Mouse (Mus musculus) hindbrain, embryonic 14.5 days (tissue): Measurements from ENCODE around the gene Paqr9. TPM values are rescaled to one million over a fixed set of nuclear protein-coding genes. Genes with fewer than 3 reads are reported as not detected.

ENCODE experiments used
- ATAC-seq: fragments of 200-750 bp; cut with Nextera tagmentation; 2 replicates; pipeline ENCODE4 v1.8.0; 2017; ENCODE audit warnings: moderate number of reproducible peaks, mild to moderate bottlenecking, moderate TSS enrichment, moderate library complexity; ENCODE audit not compliant: low FRiP score
- DNase-seq: peaks from one replicate; pipeline ENCODE4 v3.0.0-alpha.2; 2015; ENCODE audit warnings: low spot score
- H3K27ac ChIP-seq: fragments of 300-500 bp; sonication (generic); 2 replicates; pipeline ENCODE4 v1.5.1; 2014; ENCODE audit warnings: mild to moderate bottlenecking, moderate library complexity
- H3K27me3 ChIP-seq: fragments of 300-500 bp; sonication (generic); 2 replicates; pipeline ENCODE4 v1.6.1; 2014; ENCODE audit warnings: mild to moderate bottlenecking, low read length, mixed read lengths; ENCODE audit not compliant: control insufficient read depth, insufficient read depth
- H3K36me3 ChIP-seq: fragments of 300-500 bp; sonication (generic); replicated peaks from 2 replicates; pipeline ENCODE4 v1.6.1; 2014; ENCODE audit not compliant: control insufficient read depth, insufficient read depth
- H3K4me1 ChIP-seq: fragments of 300-500 bp; sonication (generic); replicated peaks from 2 replicates; pipeline ENCODE4 v1.6.1; 2014; ENCODE audit warnings: antibody characterized with exemption, low read length, mixed read lengths; ENCODE audit not compliant: control insufficient read depth, insufficient read depth
- H3K4me2 ChIP-seq: fragments of 300-500 bp; sonication (generic); replicated peaks from 2 replicates; pipeline ENCODE4 v1.6.1; 2014; ENCODE audit warnings: mild to moderate bottlenecking, moderate library complexity
- H3K4me3 ChIP-seq: fragments of 300-500 bp; sonication (generic); replicated peaks from 2 replicates; pipeline ENCODE4 v1.5.1; 2014; ENCODE audit warnings: mild to moderate bottlenecking, low read length
- H3K9ac ChIP-seq: fragments of 300-500 bp; sonication (generic); 2 replicates; pipeline ENCODE4 v1.6.1; 2014
- H3K9me3 ChIP-seq: fragments of 300-500 bp; sonication (generic); 2 replicates; pipeline ENCODE4 v1.6.1; 2016; ENCODE audit warnings: low read length; ENCODE audit not compliant: control insufficient read depth
- WGBS: fragments of 180-500 bp; shearing (Covaris S2); extraction: QIAGEN DNeasy Blood & Tissue Kit; methylation state at CpG from one replicate; pipeline ENCODE4 v1.1.7; 2014; 5-methylcytosine and 5-hydroxymethylcytosine counted together
- polyA plus RNA-seq: library from polyadenylated mRNA; unstranded; fragments of >200 nt; fragmentation: Nextera tagmentation; extraction: Ambion mirVana; gene quantifications from 2 replicates; pipeline ENCODE4 v1.2.1, GENCODE M21; 2014

The Paqr9 gene
- polyA plus RNA-seq, 1 experiment from 2014 or later, result 8.7 TPM

- ATAC-seq (no peak), DNase-seq (no peak)
- H3K9me3 ChIP-seq, result no peaks in the 10 kb centered on the region
- no peaks in the 10 kb centered on the region for H3K36me3 ChIP-seq
- no peaks in the 10 kb centered on the region for H3K4me1 ChIP-seq
- H3K27me3 ChIP-seq, result no peaks in the 10 kb centered on the region
- no peak overlapping the region for H3K27ac ChIP-seq
- H3K4me3 ChIP-seq, result no peak overlapping the region
- H3K9ac ChIP-seq, result no peak overlapping the region
- 59% methylated on average over 10 of the region's 10 CpGs for WGBS
- no peak overlapping the region for H3K4me2 ChIP-seq
Measured at GRCm38 (mm10) chr9:95521566-95521965, 37.9 kb upstream of the Paqr9 start.

DNA sequence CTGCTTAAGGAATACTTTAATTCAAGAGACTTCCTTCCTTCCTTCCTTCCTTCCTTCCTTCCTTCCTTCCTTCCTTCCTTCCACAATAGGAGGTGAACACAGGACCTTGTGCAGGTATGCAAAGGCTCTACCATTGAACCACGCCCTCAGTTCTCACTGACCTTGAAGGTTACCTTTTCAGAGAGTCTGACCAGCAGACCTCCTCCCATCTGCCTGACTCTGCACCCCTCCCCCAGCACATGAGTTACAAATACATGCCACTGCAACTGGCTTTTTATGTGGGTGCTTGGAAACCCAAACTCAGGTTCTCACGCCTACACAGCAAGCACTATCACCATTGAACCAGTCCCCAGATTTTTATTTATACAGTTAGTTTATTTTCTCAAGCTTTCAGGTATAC lies 36.9 kb upstream of the Paqr9 start:
- H3K27ac ChIP-seq, result no peak overlapping the region

GRCm38 (mm10) chr9:95525376-95525775 lies 34.1 kb upstream of the Paqr9 start:
- ATAC-seq (no peak), DNase-seq (no peak)
- Histone ChIP-seq H3K4me1 (no peaks in the 10 kb centered on the region), H3K27me3 (no peaks in the 10 kb centered on the region), H3K36me3 (no peaks in the 10 kb centered on the region), H3K27ac (no peak overlapping the region), H3K9me3 (no peaks in the 10 kb centered on the region), H3K9ac (no peak overlapping the region), H3K4me3 (no peak overlapping the region), H3K4me2 (no peak overlapping the region)
- 80% methylated on average over 6 of the region's 6 CpGs for WGBS

More for the DNA sequence above, 36.9 kb upstream of the Paqr9 start:
- Histone ChIP-seq H3K4me1 (no peaks in the 10 kb centered on the region), H3K9ac (no peak overlapping the region), H3K27me3 (no peaks in the 10 kb centered on the region), H3K4me2 (no peak overlapping the region), H3K36me3 (no peaks in the 10 kb centered on the region), H3K4me3 (no peak overlapping the region), H3K9me3 (no peaks in the 10 kb centered on the region)
- ATAC-seq (no peak), DNase-seq (no peak)
- 89% methylated on average over 2 of the region's 2 CpGs for WGBS

DNA sequence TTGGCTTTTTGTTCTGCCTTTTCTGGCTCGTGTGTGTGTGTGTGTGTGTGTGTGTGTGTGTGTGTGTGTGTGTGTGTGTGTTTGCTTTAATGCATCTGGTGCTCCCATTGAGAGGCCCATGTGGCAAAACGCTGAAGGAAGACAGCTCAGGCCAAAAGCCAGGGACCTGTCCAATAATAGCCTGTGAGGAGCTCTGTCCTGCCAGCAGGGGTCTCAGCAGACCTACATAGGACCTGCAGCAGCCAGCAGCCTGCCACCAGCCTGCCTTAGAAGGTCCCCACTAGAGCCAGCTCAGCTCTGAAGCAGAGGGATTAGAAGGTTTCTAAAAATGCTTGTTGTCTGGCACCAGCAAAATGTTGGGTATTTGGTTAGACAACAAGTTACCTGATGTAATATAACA lies 33.5 kb upstream of the Paqr9 start:
- DNase-seq (peak; percentile 49), ATAC-seq (peak; percentile 79; the same call in 1 of the 2 replicates)
- no peak overlapping the region for H3K27ac ChIP-seq
- H3K27me3 ChIP-seq, result no peaks in the 10 kb centered on the region
- 21% methylated on average over 2 of the region's 2 CpGs for WGBS
- H3K9ac ChIP-seq, result no peak overlapping the region
- H3K4me1 ChIP-seq, result no peaks in the 10 kb centered on the region
- H3K9me3 ChIP-seq, result no peaks in the 10 kb centered on the region
- no peak overlapping the region for H3K4me3 ChIP-seq
- H3K4me2 ChIP-seq, result no peak overlapping the region
- no peaks in the 10 kb centered on the region for H3K36me3 ChIP-seq

DNA sequence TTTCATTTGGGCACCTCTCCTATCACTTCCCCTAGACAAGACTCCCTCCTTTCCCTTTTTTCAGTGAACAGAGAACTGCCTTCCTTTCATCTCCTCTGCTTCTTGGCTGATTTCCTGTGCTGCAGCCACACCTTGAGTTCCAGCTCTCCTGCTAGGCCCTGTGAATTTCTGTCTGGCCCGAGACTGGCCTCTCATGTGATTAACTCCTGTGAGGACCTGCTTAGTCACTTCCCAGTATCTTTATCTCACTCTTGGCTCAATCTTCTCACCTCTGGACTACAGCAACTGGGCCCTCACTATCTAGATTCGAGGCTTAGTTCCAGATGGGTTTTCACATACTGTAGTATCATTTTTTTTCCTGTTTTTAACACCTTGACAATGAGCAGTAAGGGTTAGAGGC lies 31.8 kb upstream of the Paqr9 start:
- DNase-seq, result no peak
- Histone ChIP-seq H3K36me3 (no peaks in the 10 kb centered on the region), H3K4me3 (no peak overlapping the region), H3K27ac (no peak overlapping the region), H3K4me2 (no peak overlapping the region), H3K9ac (no peak overlapping the region), H3K9me3 (no peaks in the 10 kb centered on the region), H3K4me1 (no peaks in the 10 kb centered on the region), H3K27me3 (no peaks in the 10 kb centered on the region)
- no peak for ATAC-seq
- WGBS, result 69% methylated on average over 2 of the region's 2 CpGs

DNA sequence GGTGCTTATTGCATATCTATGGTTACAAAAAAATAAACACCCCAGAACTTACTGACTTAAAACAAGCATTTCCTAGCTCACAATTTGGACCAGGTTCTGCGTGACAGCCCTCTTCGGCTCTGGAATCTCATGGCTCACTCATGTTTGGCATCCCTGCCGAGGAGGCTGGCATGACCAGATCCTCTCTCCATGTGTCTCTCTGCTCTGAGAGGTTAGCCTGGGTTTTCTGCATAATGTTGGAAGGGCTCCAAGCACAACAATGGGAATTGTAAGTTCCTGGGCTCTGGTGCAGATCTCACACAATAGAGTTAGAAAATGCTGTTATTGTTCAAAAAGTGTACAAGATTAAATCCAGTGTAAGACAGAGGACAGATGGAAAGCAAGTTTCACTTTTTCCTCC lies 28.3 kb upstream of the Paqr9 start:
- H3K4me1 ChIP-seq, result no peaks in the 10 kb centered on the region
- no peak overlapping the region for H3K4me3 ChIP-seq
- no peaks in the 10 kb centered on the region for H3K36me3 ChIP-seq
- H3K9me3 ChIP-seq, result no peaks in the 10 kb centered on the region
- DNase-seq, result no peak
- no peaks in the 10 kb centered on the region for H3K27me3 ChIP-seq
- no peak overlapping the region for H3K4me2 ChIP-seq
- no peak for ATAC-seq
- H3K27ac ChIP-seq, result no peak overlapping the region
- no peak overlapping the region for H3K9ac ChIP-seq
- WGBS, result 46% methylated on average over 3 of the region's 3 CpGs

DNA sequence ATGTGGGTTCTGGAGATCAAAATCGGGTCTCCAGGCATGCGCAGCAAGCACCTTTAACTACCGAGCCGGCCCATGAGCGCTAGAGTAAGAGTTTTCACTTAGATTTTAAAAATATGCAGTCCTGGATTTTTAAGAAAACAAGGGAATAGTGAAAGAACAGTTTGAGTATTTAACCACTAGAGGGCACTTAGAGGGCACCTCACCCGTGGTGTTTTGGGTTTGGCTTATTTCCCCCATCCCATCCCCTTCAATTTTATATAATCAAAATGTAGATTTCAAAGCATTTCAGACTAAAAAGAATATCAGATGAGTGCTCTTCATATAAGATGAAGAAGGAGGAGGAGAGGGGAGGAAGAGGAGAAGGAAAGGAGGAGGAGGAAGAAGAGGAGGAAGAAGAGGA lies 25.6 kb upstream of the Paqr9 start:
- Histone ChIP-seq H3K4me1 (no peaks in the 10 kb centered on the region), H3K4me2 (no peak overlapping the region), H3K9ac (no peak overlapping the region), H3K4me3 (no peak overlapping the region), H3K27ac (no peak overlapping the region), H3K27me3 (no peaks in the 10 kb centered on the region), H3K36me3 (no peaks in the 10 kb centered on the region), H3K9me3 (no peaks in the 10 kb centered on the region)
- DNase-seq (peak; percentile 59), ATAC-seq (no peak)
- WGBS, result 46% methylated on average over 6 of the region's 6 CpGs

DNA sequence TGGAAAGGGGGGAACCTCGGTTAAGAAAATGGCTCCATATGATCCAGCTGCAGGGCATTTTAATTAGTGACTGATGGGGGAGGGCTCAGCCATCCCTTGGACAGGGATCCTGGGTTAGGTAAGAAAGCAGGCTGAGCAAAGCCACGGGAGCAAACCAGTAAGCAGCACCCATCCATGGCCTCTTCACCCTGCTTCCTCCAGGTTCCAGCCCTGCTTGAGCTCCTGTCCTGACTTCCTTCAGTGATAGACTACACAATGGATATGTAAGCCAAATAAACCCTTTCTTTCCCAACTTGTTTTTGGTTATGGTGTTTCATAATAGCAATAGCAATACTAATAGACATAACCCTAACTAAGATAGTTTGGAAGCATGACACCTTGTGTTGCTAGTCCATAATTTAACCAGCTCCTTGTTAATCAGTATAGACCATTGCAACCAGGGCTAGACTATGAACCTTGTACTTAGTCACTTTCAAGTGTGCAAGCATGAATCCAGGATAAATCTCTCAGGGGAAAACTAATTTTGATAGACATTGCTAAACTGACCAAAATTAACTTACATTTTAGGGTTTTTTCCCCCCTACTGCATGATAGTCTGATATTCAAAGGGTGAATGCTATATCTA lies 20.2 kb upstream of the Paqr9 start:
- Histone ChIP-seq H3K4me2 (no peak overlapping the region), H3K4me3 (no peak overlapping the region), H3K27ac (no peak overlapping the region), H3K27me3 (no peaks in the 10 kb centered on the region), H3K4me1 (0 out of 2 replicates have a peak, but pooled peaks cover 3% of the 10 kb centered on the region), H3K36me3 (no peaks in the 10 kb centered on the region), H3K9me3 (no peaks in the 10 kb centered on the region), H3K9ac (no peak overlapping the region)
- ATAC-seq (no peak), DNase-seq (no peak)
- WGBS, result 77% methylated on average over 2 of the region's 2 CpGs

DNA sequence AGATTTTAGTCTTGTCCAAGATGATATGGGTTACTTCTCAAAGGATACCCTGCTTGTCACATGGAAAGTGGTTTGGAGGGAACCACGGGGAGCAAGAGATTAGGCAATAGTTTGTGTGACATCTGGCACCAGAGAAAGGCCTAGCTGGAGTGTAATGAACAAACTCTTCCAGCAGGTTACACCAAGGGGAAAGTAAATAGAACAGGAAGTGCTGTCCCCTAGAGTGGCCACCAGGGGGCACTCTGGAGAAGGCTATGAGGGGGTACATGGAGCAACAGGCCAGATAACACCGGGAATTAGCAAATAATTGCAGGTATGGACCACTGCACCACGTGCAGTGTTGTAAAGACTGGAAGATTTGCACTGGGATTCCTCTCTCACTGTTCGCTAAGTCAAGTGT lies 19.0 kb upstream of the Paqr9 start:
- Histone ChIP-seq H3K9ac (no peak overlapping the region), H3K36me3 (no peaks in the 10 kb centered on the region), H3K27ac (no peak overlapping the region), H3K4me1 (0 out of 2 replicates have a peak, but pooled peaks cover 3% of the 10 kb centered on the region), H3K4me2 (no peak overlapping the region), H3K9me3 (no peaks in the 10 kb centered on the region), H3K4me3 (no peak overlapping the region), H3K27me3 (no peaks in the 10 kb centered on the region)
- DNase-seq (no peak), ATAC-seq (no peak)
- 71% methylated on average over 4 of the region's 4 CpGs for WGBS

- Histone ChIP-seq H3K9me3 (no peaks in the 10 kb centered on the region), H3K4me2 (no peak overlapping the region), H3K27ac (no peak overlapping the region), H3K4me1 (0 out of 2 replicates have a peak, but pooled peaks cover 3% of the 10 kb centered on the region), H3K36me3 (no peaks in the 10 kb centered on the region), H3K27me3 (no peaks in the 10 kb centered on the region), H3K4me3 (no peak overlapping the region), H3K9ac (no peak overlapping the region)
- DNase-seq (no peak), ATAC-seq (no peak)
Measured at GRCm38 (mm10) chr9:95541208-95541607, 18.2 kb upstream of the Paqr9 start.
